Comparison of ENCODE assay signal across 9 mouse cellular contexts in the genomic region with DNA sequence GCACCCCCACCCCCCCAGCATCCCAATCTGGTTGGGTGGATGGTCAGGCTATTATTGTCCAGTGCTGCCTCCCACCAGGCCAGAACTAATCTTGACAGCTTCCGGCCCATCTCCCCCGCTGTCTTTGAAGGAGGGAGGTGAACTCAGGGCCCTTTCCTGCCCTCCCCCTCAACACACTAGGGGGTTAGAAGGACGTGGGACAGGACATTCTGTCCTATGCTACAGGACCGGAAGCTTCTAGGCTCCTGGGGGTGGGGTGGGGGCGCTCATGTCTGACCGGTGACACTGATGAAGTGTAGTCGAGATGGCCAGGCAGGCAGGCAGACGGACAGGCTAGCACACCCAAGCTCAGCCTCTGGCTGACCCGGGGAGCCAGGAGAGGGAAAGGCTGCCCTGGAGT. TPM values are rescaled to one million over a fixed set of nuclear protein-coding genes. Genes with fewer than 3 reads are reported as not detected.
DNase-seq lines count a peak whose midpoint lies in the region; ATAC-seq lines count a peak whose summit lies in the region.
"Had no signal": no experiment of that assay in that cellular context is flagged by ENCODE, and none has a peak within 500 bp of the region (broad histone marks: within the 10 kb centered on the region; RNA-seq: fewer than 3 reads in every experiment).

No protein-coding gene starts in this region.

- intact Hi-C loops in gastrocnemius, postnatal 14 days (cut with DNase I; ENCODE audit: low total_unique reads), result no loop called here

- peak; percentile 54 for DNase-seq in gastrocnemius, postnatal 14 days
- DNase-seq in gastrocnemius, postnatal 10 days, result no peak
- DNase-seq in kidney, postnatal 25 days, result peak; percentile 77 to 94
- no peak for DNase-seq in right cerebral cortex, adult 18-20 months
- DNase-seq in right cerebral cortex, postnatal 14 days, result no peak
- no peak for DNase-seq in thymus, postnatal 25 days

- no peak overlapping the region for H3K4me2 ChIP-seq in heart, embryonic 11.5 days
- H3K4me2 ChIP-seq in midbrain, embryonic 13.5 days (replicated peaks), result no peak overlapping the region

- no peak overlapping the region for H3K27ac ChIP-seq in heart, embryonic 11.5 days (ENCODE audit: low read depth, low read length)
- no peak overlapping the region for H3K27ac ChIP-seq in midbrain, embryonic 13.5 days

- H3K9me3 ChIP-seq in heart, embryonic 11.5 days (replicated peaks; ENCODE audit: control insufficient read depth, low read length), result no peaks in the 10 kb centered on the region
- H3K9me3 ChIP-seq in midbrain, embryonic 13.5 days, result no peaks in the 10 kb centered on the region

- no peaks in the 10 kb centered on the region for H3K36me3 ChIP-seq in heart, embryonic 11.5 days (ENCODE audit: control insufficient read depth, insufficient read depth, low read length)
- no peaks in the 10 kb centered on the region for H3K36me3 ChIP-seq in midbrain, embryonic 13.5 days

- ATAC-seq in heart, embryonic 11.5 days (replicated peaks; ENCODE audit: insufficient number of reproducible peaks, low FRiP score, low TSS enrichment), result peak; percentile 31; the same call in 1 of the 2 replicates
- no peak for ATAC-seq in midbrain, embryonic 13.5 days

- peaks cover 37% of the 10 kb centered on the region for H3K4me1 ChIP-seq in heart, embryonic 11.5 days (ENCODE audit: control insufficient read depth, insufficient read depth, low read length)
- H3K4me1 ChIP-seq in midbrain, embryonic 13.5 days (replicated peaks), result peaks cover 27% of the 10 kb centered on the region

- H3K27me3 ChIP-seq in heart, embryonic 11.5 days (ENCODE audit: control insufficient read depth, insufficient read depth, low read length), result no peaks in the 10 kb centered on the region
- H3K27me3 ChIP-seq in midbrain, embryonic 13.5 days, result peaks cover 7% of the 10 kb centered on the region; the same call in 1 of the 2 replicates
- H3K27me3 ChIP-seq: CH12.LX had no signal

- no peak overlapping the region for H3K9ac ChIP-seq in heart, embryonic 11.5 days (ENCODE audit: low read depth, low read length)
- peak overlapping the region; percentile 19; the same call in 1 of the 2 replicates for H3K9ac ChIP-seq in midbrain, embryonic 13.5 days (replicated peaks)

- no peak overlapping the region for H3K4me3 ChIP-seq in heart, embryonic 11.5 days (ENCODE audit: low read depth, low read length)
- no peak overlapping the region for H3K4me3 ChIP-seq in midbrain, embryonic 13.5 days (replicated peaks)

- 9% methylated on average over 9 of the region's 9 CpGs for WGBS in heart, embryonic 11.5 days (ENCODE audit: insufficient replicate concordance)
- 22% methylated on average over 9 of the region's 9 CpGs for WGBS in midbrain, embryonic 13.5 days

RNA-seq across cellular contexts. Expression of a gene that starts 55.4 kb away (rescaled TPM):
- 10 to 100 TPM; 15.7 to 16.2 TPM for total RNA-seq in gastrocnemius, postnatal 14 days (2021)
- 10 to 100 TPM; 19.1 to 22.0 TPM for total RNA-seq in gastrocnemius, postnatal 10 days (2021)
- polyA plus RNA-seq in heart, embryonic 11.5 days (2014; fragmentation: Nextera tagmentation; extraction: Ambion mirVana), result 18.4 and 19.3 TPM in 2 replicates
- 80.0 and 82.7 TPM in 2 replicates for polyA plus RNA-seq in midbrain, embryonic 13.5 days (2015; fragmentation: Nextera tagmentation; extraction: Ambion mirVana)

Comparison
In these comparisons a context has a peak if more than half of its experiments do, and no peak if none do; other contexts are left out.
1. DNase-seq: peak in gastrocnemius, postnatal 14 days (single experiment) and kidney, postnatal 25 days (2 of 2); none in gastrocnemius, postnatal 10 days (single experiment), right cerebral cortex, adult 18-20 months (single experiment), right cerebral cortex, postnatal 14 days (single experiment) and thymus, postnatal 25 days (single experiment).